Mouse (Mus musculus) CH12.LX (cell line): ENCODE results near the gene Akr1c20. TPM values are rescaled to one million over a fixed set of nuclear protein-coding genes. Genes with fewer than 3 reads are reported as not detected.

Experiments used
- DNase-seq: peaks from one replicate; pipeline ENCODE4 v3.0.0-alpha.2; 2013; ENCODE audit errors: extremely low read depth
- H3K27ac ChIP-seq: 2 replicates; pipeline ENCODE4 v1.5.1; 2012; ENCODE audit warnings: low read depth, mild to moderate bottlenecking, control low read depth, moderate library complexity; ENCODE audit not compliant: insufficient read depth
- H3K27me3 ChIP-seq: replicated peaks from 2 replicates; pipeline ENCODE3; 2012; ENCODE audit warnings: inconsistent platforms
- H3K36me3 ChIP-seq, 2 experiments: replicated peaks in 1 of 2; 2 replicates each; pipeline versions ENCODE3 to v1.6.1; 2012; ENCODE audit warnings: inconsistent platforms in 1 of 2, low read length in 1 of 2, mild to moderate bottlenecking in 1 of 2, mixed read lengths in 1 of 2, moderate library complexity in 1 of 2; ENCODE audit not compliant: control insufficient read depth in 1 of 2, insufficient read depth in 1 of 2
- H3K4me1 ChIP-seq, 2 experiments: 2 replicates each; pipeline ENCODE4 v1.6.1; 2012; ENCODE audit warnings: inconsistent platforms in 1 of 2, moderate library complexity in 1 of 2; ENCODE audit not compliant: insufficient read depth in 2 of 2, control insufficient read depth in 1 of 2
- H3K4me2 ChIP-seq: 2 replicates; pipeline ENCODE4 v1.6.1; 2012; ENCODE audit warnings: low read depth, mild to moderate bottlenecking, control low read depth; ENCODE audit not compliant: poor library complexity, insufficient read depth, severe bottlenecking
- H3K4me3 ChIP-seq, 3 experiments: fragments of 150-350 bp in 1 of 3; sonication (generic) in 1 of 3; replicated peaks in 1 of 3; 2 replicates each; pipeline versions ENCODE3 to v1.5.1; 2011 to 2012; ENCODE audit warnings: low read depth in 2 of 3, low read length in 2 of 3, mild to moderate bottlenecking in 2 of 3, moderate library complexity in 2 of 3, control low read depth in 1 of 3, improper control_type of control experiment in 1 of 3, inconsistent platforms in 1 of 3, mixed read lengths in 1 of 3; ENCODE audit not compliant: poor library complexity in 1 of 3
- H3K79me2 ChIP-seq: replicated peaks from 2 replicates; pipeline ENCODE4 v1.6.1; 2012; ENCODE audit warnings: mild to moderate bottlenecking, moderate library complexity; ENCODE audit not compliant: control insufficient read depth, poor library complexity, insufficient read depth, severe bottlenecking; ENCODE audit errors: extremely low read depth
- H3K9ac ChIP-seq: 2 replicates; pipeline ENCODE4 v1.6.1; 2012; ENCODE audit warnings: low read depth, mild to moderate bottlenecking, control low read depth, moderate library complexity; ENCODE audit not compliant: insufficient read depth
- H3K9me3 ChIP-seq: replicated peaks from 2 replicates; pipeline ENCODE3; 2012; ENCODE audit warnings: low read length, inconsistent platforms, mixed read lengths
- CHD1 ChIP-seq: IDR thresholded peaks from 2 replicates; pipeline ENCODE4 v1.6.1; 2012; ENCODE audit warnings: low read depth, low read length, improper control_type of control experiment, inconsistent platforms
- CTCF ChIP-seq, 2 experiments: IDR thresholded peaks in 1 of 2; conservative IDR thresholded peaks in 1 of 2; 2 replicates each; pipeline ENCODE4 v1.5.1; 2011 to 2012; ENCODE audit warnings: low read depth in 2 of 2, low read length in 2 of 2, improper control_type of control experiment in 1 of 2, inconsistent platforms in 1 of 2, mild to moderate bottlenecking in 1 of 2, moderate library complexity in 1 of 2
- E2F4 ChIP-seq: IDR thresholded peaks from 2 replicates; pipeline ENCODE4 v1.6.1; 2011; ENCODE audit warnings: low read depth, low read length, improper control_type of control experiment; ENCODE audit not compliant: insufficient replicate concordance
- ELF1 ChIP-seq: IDR thresholded peaks from 2 replicates; pipeline ENCODE4 v1.6.1; 2014; ENCODE audit warnings: low read depth, mild to moderate bottlenecking, inconsistent platforms, low read length, improper control_type of control experiment
- EP300 ChIP-seq: IDR thresholded peaks from 2 replicates; pipeline ENCODE4 v1.6.1; 2011; ENCODE audit warnings: low read length, improper control_type of control experiment
- ETS1 ChIP-seq: conservative IDR thresholded peaks from 2 replicates; pipeline ENCODE4 v1.6.1; 2012; ENCODE audit warnings: low read depth, mild to moderate bottlenecking, inconsistent platforms, low read length, improper control_type of control experiment, moderate library complexity
- IRF4 ChIP-seq: IDR thresholded peaks from 2 replicates; pipeline ENCODE4 v1.6.1; 2014; ENCODE audit warnings: low read depth, mild to moderate bottlenecking, inconsistent platforms, low read length, improper control_type of control experiment
- JUND ChIP-seq: conservative IDR thresholded peaks from 2 replicates; pipeline ENCODE4 v1.6.1; 2011; ENCODE audit warnings: low read depth, low read length, improper control_type of control experiment
- MAFK ChIP-seq: IDR thresholded peaks from 2 replicates; pipeline ENCODE4 v1.6.1; 2011; ENCODE audit warnings: low read length, improper control_type of control experiment; ENCODE audit not compliant: insufficient replicate concordance
- MAZ ChIP-seq: IDR thresholded peaks from 2 replicates; pipeline ENCODE4 v1.6.1; 2012; ENCODE audit warnings: low read depth, mild to moderate bottlenecking, inconsistent platforms, low read length, improper control_type of control experiment, moderate library complexity
- MYC ChIP-seq: IDR thresholded peaks from 2 replicates; pipeline ENCODE4 v1.6.1; 2011; ENCODE audit warnings: low read depth, mild to moderate bottlenecking, improper control_type of control experiment, low read length
- NELFE ChIP-seq: IDR thresholded peaks from 2 replicates; pipeline ENCODE4 v1.6.1; 2011; ENCODE audit warnings: low read depth, low read length, improper control_type of control experiment
- PAX5 ChIP-seq: IDR thresholded peaks from 2 replicates; pipeline ENCODE4 v1.6.1; 2012; ENCODE audit warnings: low read length, inconsistent platforms, mixed read lengths
- POLR2A ChIP-seq: IDR thresholded peaks from 2 replicates; pipeline ENCODE4 v1.6.1; 2011; ENCODE audit warnings: low read depth, mild to moderate bottlenecking, improper control_type of control experiment, low read length
- RAD21 ChIP-seq: IDR thresholded peaks from 2 replicates; pipeline ENCODE4 v1.6.1; 2011; ENCODE audit warnings: low read depth, mild to moderate bottlenecking, low read length, improper control_type of control experiment, moderate library complexity
- SMC3 ChIP-seq: IDR thresholded peaks from 2 replicates; pipeline ENCODE4 v1.6.1; 2011; ENCODE audit warnings: low read depth, low read length, improper control_type of control experiment
- TBP ChIP-seq: conservative IDR thresholded peaks from 2 replicates; pipeline ENCODE4 v1.6.1; 2011; ENCODE audit warnings: low read depth, low read length, improper control_type of control experiment
- TCF12 ChIP-seq: IDR thresholded peaks from 2 replicates; pipeline ENCODE4 v1.6.1; 2014; ENCODE audit warnings: low read depth, mild to moderate bottlenecking, inconsistent platforms, low read length, improper control_type of control experiment
- UBTF ChIP-seq: IDR thresholded peaks from 2 replicates; pipeline ENCODE4 v1.6.1; 2012; ENCODE audit warnings: low read depth, mild to moderate bottlenecking, inconsistent platforms, low read length, improper control_type of control experiment, moderate library complexity
- USF1 ChIP-seq: IDR thresholded peaks from 2 replicates; pipeline ENCODE4 v1.6.1; 2014; ENCODE audit warnings: low read depth, mild to moderate bottlenecking, inconsistent platforms, low read length, improper control_type of control experiment
- USF2 ChIP-seq: conservative IDR thresholded peaks from 2 replicates; pipeline ENCODE4 v1.6.1; 2011; ENCODE audit warnings: low read depth, low read length, improper control_type of control experiment
- ZMIZ1 ChIP-seq: IDR thresholded peaks from 2 replicates; pipeline ENCODE4 v1.6.1; 2012; ENCODE audit warnings: low read depth, mild to moderate bottlenecking, inconsistent platforms, low read length, improper control_type of control experiment
- dilution Hi-C: fragments of 300-500 bp; cut with MboI; formaldehyde crosslinking; loops from 2 replicates; pipeline ENCODE4 v1.14.3; 2020; ENCODE audit warnings: low sequenced_read_pairs; ENCODE audit not compliant: extremely low pct_unique_long_range_greater_than_20kb, extremely low pct_ligation_motif_present
- in situ Hi-C: fragments of 300-500 bp; cut with MboI; formaldehyde crosslinking; loops from 3 replicates; pipeline ENCODE4 v1.14.3; 2019; ENCODE audit warnings: low sequenced_read_pairs, low pct_ligation_motif_present, low pct_unique_long_range_greater_than_20kb, mixed read lengths
- polyA plus RNA-seq: library from polyadenylated mRNA; unstranded; fragments of >175 nt; gene quantifications from 2 replicates; pipeline ENCODE4 v1.2.1, GENCODE M21; 2012; ENCODE audit warnings: low read depth; ENCODE audit not compliant: insufficient read length
- total RNA-seq, 2 experiments: library from RNA; depleted of rRNA; stranded (reverse); fragments of 300-350 nt in 1 of 2; fragments of >200 nt in 1 of 2; gene quantifications; 2 replicates each; pipeline ENCODE4 v1.2.3; 2012 to 2014

Gene Akr1c20
- total and polyA plus RNA-seq, 3 experiments, result not detected

GRCm38 (mm10) chr13:4514811-4515210 lies 8.3 kb downstream of the Akr1c20 start:
- no peak for TF ChIP-seq ELF1
- no peak for TF ChIP-seq MAFK
- no peak for TF ChIP-seq USF2
- TF ChIP-seq MYC, result no peak
- TF ChIP-seq E2F4, result no peak
- no peak for TF ChIP-seq ETS1
- TF ChIP-seq USF1, result no peak
- TF ChIP-seq ZMIZ1, result no peak
- no peak for DNase-seq
- Histone ChIP-seq H3K36me3 (no peaks in the 10 kb centered on the region), H3K4me2 (no peak overlapping the region), H3K4me1 (no peaks in the 10 kb centered on the region), H3K27ac (no peak overlapping the region), H3K27me3 (no peaks in the 10 kb centered on the region), H3K9me3 (no peaks in the 10 kb centered on the region), H3K9ac (no peak overlapping the region), H3K79me2 (no peaks in the 10 kb centered on the region), H3K4me3 (no peak overlapping the region)
- in situ Hi-C loops, result no loop called here
- dilution Hi-C loops, result no loop called here

- H3K4me2 ChIP-seq, result no peak overlapping the region
- dilution Hi-C loops, result no loop called here
- H3K27ac ChIP-seq, result no peak overlapping the region
- TF ChIP-seq CHD1 (no peak), UBTF (no peak), NELFE (no peak), TCF12 (no peak), USF2 (no peak), MAFK (no peak), CTCF (conservative IDR thresholded peaks at IDR 0.05 in 1 of 2, IDR thresholded peaks at IDR 0.05 in 1 of 2; ENCODE audit: low read depth in 2 of 2, low read length in 2 of 2) (no peak), EP300 (no peak), POLR2A (no peak), USF1 (no peak), PAX5 (no peak), JUND (no peak), MAZ (no peak), SMC3 (no peak), ELF1 (no peak), ETS1 (no peak), RAD21 (no peak), TBP (no peak), IRF4 (no peak)
- in situ Hi-C loops, result no loop called here
- H3K9ac ChIP-seq, result no peak overlapping the region
- no peaks in the 10 kb centered on the region for H3K4me1 ChIP-seq
- no peaks in the 10 kb centered on the region for H3K79me2 ChIP-seq
- H3K9me3 ChIP-seq, result no peaks in the 10 kb centered on the region
- no peak overlapping the region for H3K4me3 ChIP-seq
- no peaks in the 10 kb centered on the region for H3K36me3 ChIP-seq
- DNase-seq, result no peak
- no peaks in the 10 kb centered on the region for H3K27me3 ChIP-seq
Observed at GRCm38 (mm10) chr13:4467896-4468295, 55.2 kb downstream of the Akr1c20 start.
